Mouse (Mus musculus): ENCODE results near the gene Ice1. TPM values are rescaled to one million over a fixed set of nuclear protein-coding genes. Genes with fewer than 3 reads are reported as not detected.

Ice1 gene
- total RNA-seq, 2 experiments from 2014 or later, result 6.0 to 13.4 TPM

DNA sequence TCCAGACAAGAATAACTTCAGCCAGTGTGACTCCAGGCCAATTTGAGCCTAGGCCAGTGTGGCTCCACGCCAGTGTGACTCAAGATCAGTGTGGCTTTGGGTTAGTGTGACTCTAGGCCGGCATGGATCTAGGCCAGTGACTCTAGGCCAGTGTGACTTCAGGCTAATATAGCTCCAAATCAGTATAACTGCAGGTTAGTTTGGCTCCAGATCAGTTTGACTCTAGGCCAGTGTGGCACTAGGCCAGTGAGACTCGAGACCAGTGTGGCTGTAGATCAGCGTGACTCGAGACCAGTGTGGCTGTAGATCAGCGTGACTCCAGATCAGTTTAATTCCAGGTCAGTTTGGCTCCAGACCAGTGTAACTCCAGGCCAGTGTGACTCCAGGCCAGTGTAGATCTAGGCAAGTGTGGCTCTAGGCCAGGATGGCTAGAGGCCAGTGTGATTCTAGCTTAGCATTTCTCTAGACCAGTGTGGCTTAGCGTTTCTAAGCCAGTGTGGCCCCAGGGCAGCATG, 47.1 kb downstream of the Ice1 start:
- no peak for ATAC-seq (replicated peaks; ENCODE audit: low FRiP score, poor library complexity, severe bottlenecking)

DNA sequence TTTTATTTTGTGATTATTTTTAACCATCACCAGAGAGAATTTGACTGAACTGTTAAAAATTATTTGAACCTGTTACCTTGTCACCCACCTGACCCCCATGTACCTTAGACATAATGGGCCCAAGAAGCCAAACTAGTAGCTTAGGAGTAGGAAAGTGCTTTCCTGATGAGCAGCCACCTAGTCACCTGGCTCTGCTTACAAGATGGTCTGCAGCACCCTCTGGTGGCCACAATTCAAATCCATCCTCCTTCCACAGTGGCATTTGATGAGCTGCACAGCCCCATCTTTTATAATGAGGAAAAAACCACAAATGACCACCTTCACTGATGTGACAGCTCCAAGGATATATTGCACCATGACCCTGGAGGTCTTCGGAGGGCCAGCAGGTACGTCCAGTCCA, 50.5 kb downstream of the Ice1 start:
- ATAC-seq (replicated peaks; ENCODE audit: low FRiP score, poor library complexity, severe bottlenecking), result no peak

GRCm38 (mm10) chr13:70582517-70582916, 54.9 kb downstream of the Ice1 start:
- ATAC-seq (replicated peaks; ENCODE audit: low FRiP score, poor library complexity, severe bottlenecking), result no peak

- no peak for ATAC-seq (replicated peaks; ENCODE audit: low FRiP score, poor library complexity, severe bottlenecking)
Measured at GRCm38 (mm10) chr13:70581509-70581908, 55.9 kb downstream of the Ice1 start.

- no peak for ATAC-seq (replicated peaks; ENCODE audit: low FRiP score, poor library complexity, severe bottlenecking)
Measured at GRCm38 (mm10) chr13:70574216-70574615, 63.2 kb downstream of the Ice1 start.

- ATAC-seq (replicated peaks; ENCODE audit: low FRiP score, poor library complexity, severe bottlenecking), result no peak
Measured at GRCm38 (mm10) chr13:70567889-70568288, 69.5 kb downstream of the Ice1 start.

DNA sequence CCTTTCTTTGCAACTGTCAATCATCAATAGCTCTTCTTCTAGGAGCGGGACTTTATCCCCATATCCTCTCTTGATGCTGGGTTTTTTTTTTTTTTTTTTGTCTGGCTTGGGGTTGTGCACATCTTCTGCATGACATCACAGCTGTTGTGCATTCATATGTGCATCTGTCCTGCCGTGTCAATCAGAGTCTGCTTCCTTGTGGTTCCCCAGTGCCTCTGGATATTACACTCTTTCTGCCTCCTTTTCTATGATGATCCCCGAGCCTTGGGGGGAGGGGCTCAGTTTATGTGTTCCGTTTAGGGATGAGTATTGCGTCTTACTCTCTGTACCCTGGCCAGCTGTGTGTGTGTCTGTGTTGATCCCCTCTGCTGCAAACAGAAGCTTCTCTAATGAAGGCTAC, 84.0 kb downstream of the Ice1 start:
- no peak for ATAC-seq (replicated peaks; ENCODE audit: low FRiP score, poor library complexity, severe bottlenecking)

- no peak for ATAC-seq (replicated peaks; ENCODE audit: low FRiP score, poor library complexity, severe bottlenecking)
Measured at GRCm38 (mm10) chr13:70547457-70547856, 90.0 kb downstream of the Ice1 start.

DNA sequence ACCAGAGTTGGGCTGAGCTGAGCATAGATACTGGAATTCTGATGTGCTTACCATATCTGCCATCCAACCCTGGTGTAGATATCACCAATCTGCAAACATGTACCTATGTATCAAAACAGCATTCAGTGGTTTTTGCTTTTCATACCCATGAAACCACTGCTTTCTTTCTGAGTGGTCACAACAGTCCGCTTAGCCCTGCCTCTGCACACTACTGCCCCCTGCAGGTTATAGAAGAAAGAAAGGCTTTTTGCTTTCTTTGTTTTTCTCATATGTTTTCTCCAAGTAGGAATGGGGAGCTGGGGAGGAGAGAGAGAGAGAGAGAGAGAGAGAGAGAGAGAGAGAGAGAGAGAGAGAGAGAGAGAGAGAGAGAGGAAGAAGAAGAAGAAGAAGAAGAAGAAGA, 92.2 kb downstream of the Ice1 start:
- ATAC-seq (replicated peaks; ENCODE audit: low FRiP score, poor library complexity, severe bottlenecking), result no peak

DNA sequence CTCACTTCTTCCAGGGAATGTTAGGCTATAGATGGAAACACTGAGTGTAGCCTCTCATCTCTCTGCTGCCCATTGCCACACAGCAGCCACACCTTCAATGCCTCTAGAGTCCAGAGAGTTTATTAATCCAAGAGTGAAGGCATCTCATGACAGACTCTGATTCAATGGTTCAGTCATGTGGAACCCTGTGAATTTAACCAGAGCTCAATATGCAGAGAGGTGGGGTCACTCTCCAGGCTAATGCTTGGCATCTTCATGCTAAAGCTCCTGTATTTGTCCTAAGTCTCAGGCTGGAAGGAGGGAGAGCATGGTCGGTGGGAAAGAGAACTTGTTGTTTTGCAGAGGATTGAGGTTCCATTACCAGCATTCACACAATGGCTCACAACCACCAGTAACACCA, 97.6 kb downstream of the Ice1 start:
- ATAC-seq (replicated peaks; ENCODE audit: low FRiP score, poor library complexity, severe bottlenecking), result no peak

GRCm38 (mm10) chr13:70533412-70533811, 104.0 kb downstream of the Ice1 start:
- no peak for ATAC-seq (replicated peaks; ENCODE audit: low FRiP score, poor library complexity, severe bottlenecking)

- no peak for ATAC-seq (replicated peaks; ENCODE audit: low FRiP score, poor library complexity, severe bottlenecking)
Measured at GRCm38 (mm10) chr13:70532719-70533118, 104.7 kb downstream of the Ice1 start.

- ATAC-seq (replicated peaks; ENCODE audit: low FRiP score, poor library complexity, severe bottlenecking), result no peak
Measured at GRCm38 (mm10) chr13:70517651-70518050, 119.8 kb downstream of the Ice1 start.

DNA sequence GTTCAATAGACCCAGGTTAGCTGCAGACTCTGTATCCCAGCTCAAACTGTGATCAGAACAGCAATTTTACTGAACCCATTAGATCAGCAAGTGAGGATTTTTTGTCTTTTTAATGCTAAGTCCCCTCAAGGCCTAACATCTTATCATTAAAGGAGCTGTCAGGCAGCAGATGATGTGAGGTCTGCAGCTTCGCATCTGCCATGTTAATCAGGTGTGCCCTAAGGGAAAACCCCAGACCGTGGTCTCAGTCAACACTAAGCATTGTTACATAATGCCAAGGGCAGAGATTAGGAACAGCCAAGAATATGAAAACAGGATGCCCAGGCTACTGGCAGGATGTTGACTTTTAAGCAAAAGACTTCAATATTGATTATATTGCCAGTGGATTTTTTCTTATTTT, 122.4 kb downstream of the Ice1 start:
- no peak for ATAC-seq (replicated peaks; ENCODE audit: low FRiP score, poor library complexity, severe bottlenecking)

DNA sequence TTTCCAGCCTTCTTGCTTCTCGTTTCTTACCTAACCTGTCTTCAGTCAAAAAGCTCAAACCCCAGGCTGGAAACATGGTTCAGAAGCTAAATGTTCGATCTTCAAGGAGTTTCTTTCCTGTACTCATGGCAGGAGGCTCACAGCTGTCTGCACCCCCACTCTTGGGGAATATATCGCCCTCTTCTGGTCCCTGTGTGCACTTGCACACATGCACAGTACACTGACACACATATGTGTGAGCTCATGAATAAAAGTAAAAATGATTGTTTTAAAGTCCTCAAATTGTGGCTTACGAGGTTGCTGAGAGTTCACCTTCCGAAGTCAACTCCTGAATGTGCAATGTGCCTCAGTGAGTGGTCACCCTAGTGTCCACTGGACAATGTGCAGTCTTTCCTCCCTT, 127.2 kb downstream of the Ice1 start:
- no peak for ATAC-seq (replicated peaks; ENCODE audit: low FRiP score, poor library complexity, severe bottlenecking)

GRCm38 (mm10) chr13:70509375-70510016, 127.9 kb downstream of the Ice1 start:
- ATAC-seq (replicated peaks; ENCODE audit: low FRiP score, poor library complexity, severe bottlenecking), result no peak

DNA sequence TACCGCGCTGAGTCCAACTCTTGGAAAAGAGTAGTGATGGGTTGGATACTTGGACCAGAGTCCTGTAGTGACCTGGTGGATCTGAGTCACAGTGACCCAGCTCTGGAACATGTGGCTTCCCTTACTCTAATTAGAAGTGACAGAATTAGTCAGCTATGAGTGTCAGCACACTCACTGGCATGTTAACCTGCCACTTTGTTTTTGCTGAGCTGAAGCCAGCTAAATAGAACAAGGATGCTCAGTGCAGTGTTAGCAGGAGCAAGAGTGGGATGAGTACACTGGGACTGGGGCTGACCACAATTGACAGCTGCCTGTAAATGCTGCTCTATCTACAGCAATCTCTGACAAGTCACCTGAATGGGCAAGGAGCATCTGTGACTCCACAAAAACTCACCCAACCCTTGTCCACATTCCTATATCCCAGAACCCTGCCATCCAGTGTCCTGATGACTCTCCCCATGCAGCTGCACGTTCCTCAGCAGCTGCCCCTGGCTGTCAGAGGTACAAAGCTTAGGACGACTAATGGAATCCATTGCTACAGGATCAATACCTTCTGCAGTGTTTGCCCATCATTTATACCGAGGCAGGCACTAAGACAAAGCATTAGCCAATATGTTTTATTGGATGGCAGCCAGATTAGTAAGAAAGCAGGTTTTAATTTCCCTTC, 128.6 kb downstream of the Ice1 start:
- no peak for ATAC-seq (replicated peaks; ENCODE audit: low FRiP score, poor library complexity, severe bottlenecking)

Other genes with a start within 250 kb of the Ice1 start
- gene Adamts16, start 204.2 kb upstream of the Ice1 start, total RNA-seq (2015; ENCODE audit: low replicate concordance), result not detected in 2 replicates
- gene Adamts16, start 204.2 kb upstream of the Ice1 start, total RNA-seq (2017; ENCODE audit: low replicate concordance), result not detected in 2 replicates